ENCODE assay signal across 24 mouse cellular contexts in the genomic region with DNA sequence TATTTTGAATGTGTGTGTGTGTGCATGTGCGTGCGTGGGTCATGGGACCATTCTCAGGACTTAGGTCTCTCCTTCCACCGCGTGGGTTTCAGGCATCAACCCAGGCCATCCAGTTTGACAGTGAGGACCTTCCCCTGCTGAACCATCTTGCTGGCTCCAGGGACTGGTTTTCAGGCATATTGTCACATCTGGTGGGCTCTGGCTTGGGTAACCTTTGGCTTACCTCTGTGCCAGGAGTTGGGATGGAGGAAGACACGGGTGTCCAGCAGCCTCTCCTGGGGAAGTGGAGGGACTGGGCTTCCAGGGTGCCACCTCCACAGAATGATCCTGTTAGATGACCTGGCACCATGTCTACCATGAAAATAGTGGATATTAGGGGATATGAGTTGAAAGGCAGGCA. TPM values are rescaled to one million over a fixed set of nuclear protein-coding genes. Genes with fewer than 3 reads are reported as not detected.
DNase-seq lines count a peak whose midpoint lies in the region; ATAC-seq lines count a peak whose summit lies in the region.
"Had no signal": no experiment of that assay in that cellular context is flagged by ENCODE, and none has a peak within 500 bp of the region (broad histone marks: within the 10 kb centered on the region; RNA-seq: fewer than 3 reads in every experiment).

No protein-coding gene starts in this region.

- DNase-seq in cerebellum, adult 11 months, result peak; percentile 4
- DNase-seq in cerebellum, postnatal 4 days (ENCODE audit: low spot score in 2 of 2), result no peak
- no peak for DNase-seq in forebrain, embryonic 10.5 days (ENCODE audit: extremely low spot score, low spot score)
- peak; percentile 90 for DNase-seq in heart, adult 11 months
- no peak for DNase-seq in heart, postnatal 4 days
- DNase-seq in ovary, postnatal 36 days (ENCODE audit: low spot score), result peak; percentile 1
- no peak for DNase-seq in ovary, adult 18-20 months (ENCODE audit: low spot score)
- DNase-seq: adrenal gland, adult 2 months; adrenal gland, adult 8-10 months; adrenal gland, postnatal 10 days; adrenal gland, postnatal 14 days; adrenal gland, postnatal 25 days; adrenal gland, postnatal 36 days; B cell, adult 2 months had no signal

- ATAC-seq in forebrain, embryonic 16.5 days, result no peak
- ATAC-seq: activated CD4-positive, CD25-positive, alpha-beta regulatory T cell, adult 4 months; CD4-positive, CD25-positive, alpha-beta regulatory T cell, adult 4 months; Patski had no signal

- 95% methylated on average over 5 of the region's 5 CpGs for WGBS in forebrain, embryonic 10.5 days
- 92% methylated on average over 5 of the region's 5 CpGs for WGBS in forebrain, embryonic 16.5 days

- H3K4me3 ChIP-seq in forebrain, embryonic 10.5 days, result peak overlapping the region; percentile 2; the same call in 1 of the 2 replicates
- no peak overlapping the region for H3K4me3 ChIP-seq in forebrain, embryonic 16.5 days (replicated peaks; ENCODE audit: low read length)

- H3K4me1 ChIP-seq in forebrain, embryonic 10.5 days, result peaks cover 25% of the 10 kb centered on the region
- H3K4me1 ChIP-seq in forebrain, embryonic 16.5 days (replicated peaks; ENCODE audit: control insufficient read depth, insufficient read depth, low read length), result peaks cover 11% of the 10 kb centered on the region

- no peaks in the 10 kb centered on the region for H3K9me3 ChIP-seq in forebrain, embryonic 10.5 days
- no peaks in the 10 kb centered on the region for H3K9me3 ChIP-seq in forebrain, embryonic 16.5 days (ENCODE audit: control insufficient read depth, low read length)
- H3K9me3 ChIP-seq: G1E had no signal

- H3K9ac ChIP-seq in forebrain, embryonic 16.5 days (replicated peaks; ENCODE audit: low read depth, low read length), result no peak overlapping the region

- peaks cover 60% of the 10 kb centered on the region for H3K36me3 ChIP-seq in forebrain, embryonic 10.5 days (replicated peaks)
- H3K36me3 ChIP-seq in forebrain, embryonic 16.5 days (ENCODE audit: control insufficient read depth, insufficient read depth), result peaks cover 10% of the 10 kb centered on the region; the same call in 1 of the 2 replicates

- no peak overlapping the region for H3K4me2 ChIP-seq in forebrain, embryonic 16.5 days (ENCODE audit: low read length)

- no peak overlapping the region for H3K27ac ChIP-seq in forebrain, embryonic 10.5 days
- H3K27ac ChIP-seq in forebrain, embryonic 16.5 days (ENCODE audit: low read length), result no peak overlapping the region

- H3K27me3 ChIP-seq in forebrain, embryonic 10.5 days (ENCODE audit: poor library complexity, severe bottlenecking), result no peaks in the 10 kb centered on the region
- no peaks in the 10 kb centered on the region for H3K27me3 ChIP-seq in forebrain, embryonic 16.5 days (replicated peaks; ENCODE audit: control insufficient read depth, insufficient read depth, low read length)
- H3K27me3 ChIP-seq: Patski had no signal

RNA-seq across cellular contexts. Expression of a gene that starts 4.4 kb away (rescaled TPM):
- polyA plus RNA-seq in forebrain, embryonic 10.5 days (2016; fragmentation: Nextera tagmentation; extraction: Ambion mirVana), result 24.9 and 26.1 TPM in 2 replicates
- polyA plus RNA-seq in forebrain, embryonic 16.5 days (2015; fragmentation: Nextera tagmentation; extraction: Ambion mirVana), result 33.1 and 34.9 TPM in 2 replicates
- 10 to 100 TPM; 41.7 to 46.9 TPM for total RNA-seq in heart, postnatal 4 days (2021)

RNA-seq across cellular contexts. Expression of a gene that starts 7.5 kb away (rescaled TPM):
- polyA plus RNA-seq in forebrain, embryonic 10.5 days (2016; fragmentation: Nextera tagmentation; extraction: Ambion mirVana), result 74.4 and 76.0 TPM in 2 replicates
- polyA plus RNA-seq in forebrain, embryonic 16.5 days (2015; fragmentation: Nextera tagmentation; extraction: Ambion mirVana), result 101 and 135 TPM in 2 replicates
- 10 to 100 TPM; 27.8 to 29.4 TPM for total RNA-seq in heart, postnatal 4 days (2021)

RNA-seq across cellular contexts. Expression of a gene that starts 8.4 kb away (rescaled TPM):
- polyA plus RNA-seq in forebrain, embryonic 10.5 days (2016; fragmentation: Nextera tagmentation; extraction: Ambion mirVana), result 1.4 and 1.5 TPM in 2 replicates
- polyA plus RNA-seq in forebrain, embryonic 16.5 days (2015; fragmentation: Nextera tagmentation; extraction: Ambion mirVana), result 0.13 and 0.15 TPM in 2 replicates
- not detected for total RNA-seq in heart, postnatal 4 days (2021)
- total RNA-seq: adrenal gland, adult 18-20 months; adrenal gland, adult 2 months; adrenal gland, postnatal 10 days; adrenal gland, postnatal 14 days; adrenal gland, postnatal 25 days; adrenal gland, postnatal 36 days had no signal

RNA-seq across cellular contexts. Expression of a gene that starts 14.8 kb away (rescaled TPM):
- 68.4 and 79.1 TPM in 2 replicates for polyA plus RNA-seq in forebrain, embryonic 10.5 days (2016; fragmentation: Nextera tagmentation; extraction: Ambion mirVana)
- polyA plus RNA-seq in forebrain, embryonic 16.5 days (2015; fragmentation: Nextera tagmentation; extraction: Ambion mirVana), result 70.7 and 76.5 TPM in 2 replicates
- total RNA-seq in heart, postnatal 4 days (2021), result 10 to 100 TPM; 41.0 to 44.2 TPM

RNA-seq across cellular contexts. Expression of a gene that starts 17.5 kb away (rescaled TPM):
- 2.4 and 4.0 TPM in 2 replicates for polyA plus RNA-seq in forebrain, embryonic 10.5 days (2016; fragmentation: Nextera tagmentation; extraction: Ambion mirVana)
- 0.60 and 0.71 TPM in 2 replicates for polyA plus RNA-seq in forebrain, embryonic 16.5 days (2015; fragmentation: Nextera tagmentation; extraction: Ambion mirVana)
- 1 to 10 TPM in 1 of 2 experiments, under 1 TPM in 1; 0.86 to 1.2 TPM for total RNA-seq in heart, postnatal 4 days (2021)
- total RNA-seq: adrenal gland, adult 8-10 months; adrenal gland, postnatal 14 days; adrenal gland, postnatal 25 days; adrenal gland, postnatal 36 days; adrenal gland, postnatal 4 days; CH12.LX; ES-E14; G1E had no signal
- polyA plus RNA-seq: activated CD4-positive, CD25-positive, alpha-beta regulatory T cell, adult 4 months; adrenal gland, adult 2 months; C2C12; CD4-positive, CD25-positive, alpha-beta regulatory T cell, adult 4 months; G1E had no signal

Comparison
In these comparisons a context has a peak if more than half of its experiments do, and no peak if none do; other contexts are left out.
1. DNase-seq: peak in cerebellum, adult 11 months (single experiment), heart, adult 11 months (single experiment) and ovary, postnatal 36 days (single experiment); none in cerebellum, postnatal 4 days (0 of 2), forebrain, embryonic 10.5 days (single experiment), heart, postnatal 4 days (single experiment) and ovary, adult 18-20 months (single experiment).